Mouse (Mus musculus) bone marrow, adult 2 months (tissue): Measurements from ENCODE around the gene Add3. TPM values are rescaled to one million over a fixed set of nuclear protein-coding genes. Genes with fewer than 3 reads are reported as not detected.

Experiments used
- H3K27ac ChIP-seq: fragments of 200-500 bp; 2 replicates; pipeline ENCODE4 v1.5.1; 2012; ENCODE audit warnings: low read depth, mild to moderate bottlenecking, control low read depth, inconsistent platforms, low read length; ENCODE audit not compliant: control insufficient read depth, poor library complexity, insufficient read depth
- H3K4me1 ChIP-seq: fragments of 200-500 bp; 2 replicates; pipeline ENCODE4 v1.6.1; 2011; ENCODE audit warnings: low read length; ENCODE audit not compliant: control insufficient read depth, insufficient read depth
- H3K4me3 ChIP-seq: fragments of 200-500 bp; replicated peaks from 2 replicates; pipeline ENCODE3; 2011; ENCODE audit warnings: mild to moderate bottlenecking, low read depth, low read length, control low read depth; ENCODE audit not compliant: control insufficient read depth
- CTCF ChIP-seq: fragments of 200-500 bp; IDR thresholded peaks from 2 replicates; pipeline ENCODE4 v1.5.1; 2011; ENCODE audit warnings: low read length, control low read depth; ENCODE audit not compliant: control insufficient read depth, insufficient read depth
- POLR2A ChIP-seq: fragments of 200-500 bp; IDR thresholded peaks from 2 replicates; pipeline ENCODE4 v1.6.1; 2011; ENCODE audit warnings: low read depth, mild to moderate bottlenecking, control low read depth, low read length, borderline replicate concordance; ENCODE audit not compliant: control insufficient read depth
- WGBS: fragments of 180-500 bp; shearing (Covaris S2); methylation state at CpG from one replicate; pipeline ENCODE4 v1.1.7; 2018; 5-methylcytosine and 5-hydroxymethylcytosine counted together
- polyA plus RNA-seq: library from polyadenylated mRNA; stranded (reverse); fragments of >200 nt; gene quantifications from 2 replicates; pipeline ENCODE4 v1.2.4, GENCODE M21; 2011; ENCODE audit warnings: low replicate concordance; ENCODE audit not compliant: missing spikeins, insufficient read depth, insufficient read length

The Add3 gene
- polyA plus RNA-seq, 1 experiment = 43.6 TPM

DNA sequence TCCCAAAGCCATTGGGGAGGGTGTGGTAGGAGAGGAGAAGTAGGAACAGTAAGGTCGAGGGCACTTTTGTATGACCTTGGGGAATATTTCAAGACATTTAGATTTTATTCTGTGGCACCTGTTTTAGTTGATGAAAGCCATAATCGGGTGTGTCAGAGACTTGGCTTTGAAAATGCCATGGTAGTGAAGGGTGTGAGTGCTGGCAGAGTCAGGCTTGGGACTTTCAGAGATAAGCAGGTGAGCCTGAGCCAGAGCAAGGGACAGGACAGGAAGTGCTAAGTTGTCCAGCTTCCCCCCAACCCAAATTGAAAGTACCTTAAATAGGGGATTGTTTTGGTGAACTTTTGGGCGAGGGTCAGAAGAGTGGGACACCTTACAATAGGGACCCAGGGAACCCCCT lies 16.1 kb downstream of the Add3 start:
- WGBS = 56% methylated on average over 3 of the region's 3 CpGs
- no peak for TF ChIP-seq CTCF
- no peak for TF ChIP-seq POLR2A
- H3K4me3 ChIP-seq = no peak overlapping the region
- H3K4me1 ChIP-seq = peaks cover 1% of the 10 kb centered on the region; the same call in 1 of the 2 replicates
- H3K27ac ChIP-seq = no peak overlapping the region

DNA sequence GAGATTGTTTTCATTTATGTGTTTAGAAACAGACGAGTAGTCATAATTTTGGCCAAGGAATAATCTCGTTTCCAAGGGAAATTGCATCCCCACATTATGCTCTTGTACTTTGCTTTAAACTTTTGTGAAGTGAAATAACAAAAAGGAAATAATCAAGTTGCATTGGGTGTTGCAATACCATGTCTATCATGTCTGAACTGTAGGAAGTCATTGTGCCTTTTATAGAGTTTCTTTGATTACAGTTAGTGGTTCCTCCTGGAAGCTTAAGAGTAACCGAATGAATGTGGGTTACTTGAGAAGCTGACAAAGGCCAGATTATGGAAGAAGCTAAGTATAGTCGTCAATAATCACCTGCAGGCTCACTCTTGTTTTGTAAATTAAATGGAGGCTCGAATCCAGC lies 16.9 kb downstream of the Add3 start:
- Histone ChIP-seq H3K4me3 (no peak overlapping the region), H3K27ac (no peak overlapping the region), H3K4me1 (peaks cover 1% of the 10 kb centered on the region; the same call in 1 of the 2 replicates)
- 30% methylated on average over 5 of the region's 5 CpGs for WGBS
- TF ChIP-seq CTCF (no peak), POLR2A (no peak)

DNA sequence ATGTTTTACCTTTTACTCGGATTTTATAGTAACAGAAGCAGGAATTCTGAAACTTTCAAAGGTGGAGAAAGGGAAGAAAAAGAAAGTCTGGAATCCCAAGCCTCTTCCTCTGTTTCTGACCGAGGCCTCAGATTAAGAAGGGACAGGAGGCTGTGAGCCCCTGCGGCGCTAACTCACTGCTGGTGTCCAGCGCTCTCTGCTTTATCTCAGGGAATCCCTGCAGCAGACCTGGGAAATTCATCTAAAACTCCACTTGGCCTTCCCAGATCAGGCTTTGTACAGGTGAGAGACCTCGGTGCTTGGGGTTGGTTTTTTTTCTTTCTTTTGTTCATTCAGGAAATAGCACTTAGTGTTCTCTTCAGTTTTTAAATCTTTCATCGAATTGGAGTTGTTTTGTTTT lies 19.1 kb downstream of the Add3 start:
- 73% methylated on average over 7 of the region's 7 CpGs for WGBS
- H3K27ac ChIP-seq = no peak overlapping the region
- H3K4me1 ChIP-seq = peaks cover 3% of the 10 kb centered on the region; the same call in 1 of the 2 replicates
- H3K4me3 ChIP-seq = no peak overlapping the region
- TF ChIP-seq CTCF = no peak
- no peak for TF ChIP-seq POLR2A

DNA sequence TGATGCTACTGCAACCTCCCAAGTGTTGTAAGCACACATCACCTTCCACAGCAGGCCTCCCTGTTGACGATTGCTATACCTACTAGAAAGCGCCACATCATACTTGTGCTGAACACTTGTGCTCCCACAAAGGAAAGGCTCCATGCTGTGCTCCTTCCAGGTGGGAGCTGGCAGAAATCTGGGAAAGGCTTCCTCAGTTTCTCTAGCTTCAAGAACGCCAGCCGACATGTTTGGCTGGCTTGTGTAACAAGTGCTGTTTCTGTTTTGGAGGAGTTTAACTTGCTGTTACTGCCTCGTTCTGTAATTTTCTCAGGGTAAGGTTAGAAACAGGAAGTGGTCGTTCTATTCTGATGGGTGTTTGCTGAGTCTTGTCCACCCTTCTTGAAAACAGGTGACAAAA lies 22.7 kb downstream of the Add3 start:
- Histone ChIP-seq H3K27ac (peak overlapping the region; percentile 92), H3K4me1 (peaks cover 4% of the 10 kb centered on the region; the same call in 1 of the 2 replicates), H3K4me3 (peak overlapping the region; percentile 21)
- no peak for TF ChIP-seq POLR2A
- no peak for TF ChIP-seq CTCF
- WGBS = 23% methylated on average over 6 of the region's 6 CpGs

DNA sequence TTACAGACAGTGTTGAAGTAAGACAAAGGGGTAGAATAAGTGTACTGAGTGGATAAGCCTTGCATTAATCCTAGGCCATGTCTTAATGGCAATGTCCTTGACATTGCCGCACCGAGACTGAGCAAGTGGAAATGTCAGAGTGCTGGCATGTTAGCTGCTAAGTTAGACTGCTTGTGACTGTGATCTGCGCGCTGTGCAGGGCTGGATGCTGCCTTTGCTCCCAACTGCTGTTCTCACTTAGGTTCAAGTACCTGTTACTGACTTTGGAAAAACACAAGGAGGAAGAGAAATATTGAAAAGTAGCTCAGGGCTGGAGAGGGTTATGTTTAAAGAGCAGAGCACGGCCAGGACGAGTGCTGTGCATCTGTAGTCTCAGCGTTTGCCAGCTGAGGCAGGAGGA lies 24.4 kb downstream of the Add3 start:
- Histone ChIP-seq H3K27ac (no peak overlapping the region), H3K4me1 (peaks cover 4% of the 10 kb centered on the region; the same call in 1 of the 2 replicates), H3K4me3 (no peak overlapping the region)
- no peak for TF ChIP-seq CTCF
- TF ChIP-seq POLR2A = no peak
- 89% methylated on average over 7 of the region's 7 CpGs for WGBS

DNA sequence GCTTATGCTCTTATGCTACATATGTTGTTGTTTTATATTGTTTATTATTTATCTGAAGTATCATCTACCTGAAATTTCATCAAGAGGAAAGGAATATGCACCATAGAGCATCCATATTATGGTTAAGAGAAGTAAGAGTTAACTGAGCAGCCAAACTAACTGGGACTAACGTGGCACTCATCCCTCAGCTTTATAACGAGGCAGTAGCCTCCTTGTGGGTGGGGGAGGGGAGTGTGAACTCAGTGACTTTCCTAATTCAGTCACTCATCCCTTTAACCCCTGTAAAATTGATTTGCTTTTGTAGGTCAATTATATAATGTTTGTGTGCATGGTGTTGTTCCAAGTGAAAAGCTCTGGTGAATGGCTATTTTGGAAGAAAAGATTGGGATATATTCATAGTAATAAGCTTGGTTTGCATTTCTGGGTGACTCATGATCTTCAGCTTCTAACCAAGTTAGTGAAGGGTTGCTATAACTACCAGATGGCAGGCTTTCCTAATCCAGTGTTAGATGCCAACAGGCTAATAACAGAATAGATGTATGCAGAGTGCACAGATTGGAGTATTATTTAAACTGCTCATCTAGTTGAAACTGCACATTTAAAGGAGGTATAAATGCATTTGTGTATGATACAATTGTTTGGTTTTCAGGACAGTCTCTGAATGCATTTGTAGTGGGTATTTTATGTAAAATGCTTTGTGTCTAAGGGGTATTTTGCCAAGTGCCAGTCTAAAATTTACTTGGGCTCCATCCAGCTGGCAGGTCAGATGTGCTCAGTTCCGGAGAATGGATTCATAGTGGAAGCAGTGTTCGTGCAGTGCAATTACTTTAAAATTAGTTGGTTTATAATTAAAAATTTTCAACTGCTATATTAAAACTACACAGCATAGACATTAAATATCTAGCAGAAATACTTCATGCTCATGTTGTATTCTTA lies 25.3 kb downstream of the Add3 start:
- Histone ChIP-seq H3K27ac (no peak overlapping the region), H3K4me3 (no peak overlapping the region), H3K4me1 (peaks cover 4% of the 10 kb centered on the region; the same call in 1 of the 2 replicates)
- TF ChIP-seq CTCF (no peak), POLR2A (no peak)
- 74% methylated on average over 4 of the region's 4 CpGs for WGBS

DNA sequence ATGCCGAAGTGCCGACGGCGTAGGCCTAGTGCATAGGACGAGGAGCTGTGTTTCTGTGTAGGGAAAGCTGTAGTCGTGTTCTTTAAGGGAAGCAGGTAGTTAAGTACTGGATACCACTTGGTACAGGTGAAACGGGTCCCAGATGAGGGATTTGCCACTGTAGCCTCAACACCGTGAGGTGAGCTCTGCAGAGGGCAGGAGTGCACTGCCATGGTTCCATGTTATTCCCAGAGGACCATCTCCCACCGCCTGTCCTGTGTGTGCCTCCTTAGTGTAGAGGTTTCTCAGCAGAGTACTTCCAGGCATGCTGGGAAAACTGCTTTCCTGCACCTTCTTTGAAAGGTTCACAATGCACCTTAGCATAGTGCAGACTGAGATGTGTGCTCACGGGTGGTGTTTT lies 26.1 kb downstream of the Add3 start:
- Histone ChIP-seq H3K4me3 (no peak overlapping the region), H3K27ac (no peak overlapping the region), H3K4me1 (peaks cover 6% of the 10 kb centered on the region; the same call in 1 of the 2 replicates)
- TF ChIP-seq POLR2A = no peak
- no peak for TF ChIP-seq CTCF
- WGBS = 90% methylated on average over 10 of the region's 10 CpGs

DNA sequence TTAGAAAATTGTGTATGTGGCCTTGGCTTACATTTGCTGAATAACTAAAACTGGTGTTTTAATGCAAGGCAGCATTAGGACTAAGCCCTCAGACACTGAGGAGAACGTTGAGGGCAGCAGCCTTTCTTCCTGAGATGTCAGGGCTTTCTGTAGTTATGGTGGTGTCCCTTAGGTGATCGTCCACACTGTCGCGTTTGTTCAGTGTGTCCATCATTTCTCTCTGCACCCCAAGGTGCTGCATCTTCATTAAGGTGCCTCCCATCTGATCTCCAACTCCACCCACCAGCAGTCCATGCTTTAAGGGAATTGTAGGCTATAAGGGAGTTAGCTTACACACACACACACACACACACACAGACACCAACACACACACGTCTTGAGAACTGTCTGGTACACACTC lies 28.3 kb downstream of the Add3 start:
- H3K4me1 ChIP-seq = peaks cover 3% of the 10 kb centered on the region; the same call in 1 of the 2 replicates
- TF ChIP-seq CTCF = no peak
- TF ChIP-seq POLR2A = no peak
- H3K4me3 ChIP-seq = no peak overlapping the region
- 71% methylated on average over 5 of the region's 5 CpGs for WGBS
- no peak overlapping the region for H3K27ac ChIP-seq
